Mouse (Mus musculus): ENCODE measurements at regions not wholly inside any gene's neighbourhood (a gene's known extent, or its start where the extent isn't known, plus 50 kb on each side); places are given as distances from the start of the nearest gene placed in this dataset.

DNA sequence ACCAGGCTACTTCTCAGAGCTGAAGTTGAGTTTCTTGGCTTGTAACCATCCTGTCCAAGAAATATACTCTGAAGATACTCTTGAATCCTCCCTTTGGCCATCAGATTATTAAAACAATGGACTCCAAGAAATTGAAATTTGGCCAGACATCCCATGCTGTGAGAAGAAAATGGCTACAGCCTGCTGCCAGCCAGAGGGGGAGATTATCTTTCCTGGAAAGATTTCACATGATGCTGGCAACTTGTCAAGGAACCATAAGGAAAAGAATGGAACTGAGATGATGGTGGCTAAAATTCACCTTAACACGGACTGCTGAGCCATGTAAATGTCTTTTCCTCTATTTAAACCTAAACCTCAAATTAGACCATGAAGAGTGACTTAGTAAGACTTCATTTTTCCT lies 698.7 kb upstream of the Castor2 start:
- Histone ChIP-seq H3K36me3 (ENCODE audit: control insufficient read depth, insufficient read depth, low read length) (no peaks in the 10 kb centered on the region), H3K27me3 (ENCODE audit: control insufficient read depth, insufficient read depth, low read length) (no peaks in the 10 kb centered on the region; the same call in 1 of the 2 replicates), H3K9me3 (ENCODE audit: control insufficient read depth, low read length) (no peaks in the 10 kb centered on the region), H3K4me3 (ENCODE audit: control insufficient read depth in 1 of 2, insufficient read depth in 1 of 2, low read depth in 1 of 2, low read length in 2 of 2) (no peak overlapping the region), H3K4me1 (ENCODE audit: control insufficient read depth in 2 of 2, insufficient read depth in 2 of 2, low read length in 2 of 2) (no peaks in the 10 kb centered on the region), H3K27ac (replicated peaks in 1 of 2; ENCODE audit: control insufficient read depth in 1 of 2, insufficient read depth in 1 of 2, low read depth in 2 of 2, low read length in 2 of 2) (no peak overlapping the region), H3K4me2 (ENCODE audit: low read length) (no peak overlapping the region), H3K9ac (ENCODE audit: low read length) (no peak overlapping the region)
- no peak for ATAC-seq (ENCODE audit: insufficient number of reproducible peaks, insufficient read depth, low FRiP score, low read depth)
- 79% methylated on average over 1 of the region's 1 CpGs for WGBS

DNA sequence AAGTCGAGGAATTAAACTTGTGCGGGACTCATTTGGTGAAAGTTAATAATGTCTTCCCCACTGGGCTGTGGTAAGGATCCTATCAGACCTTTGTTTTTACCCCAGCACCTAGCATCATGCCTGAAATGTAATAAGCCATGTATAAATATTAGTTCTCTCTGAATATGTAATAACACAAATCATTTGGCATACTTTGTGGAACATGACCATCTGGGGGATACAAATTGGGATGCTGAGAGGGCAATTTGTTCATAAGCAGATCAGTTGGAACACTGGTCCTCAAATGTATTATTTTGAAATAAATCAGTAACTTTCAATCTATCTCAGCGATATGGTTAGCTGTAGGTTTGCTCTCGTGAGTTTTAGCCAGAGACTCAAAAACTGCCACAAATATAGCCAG lies 709.6 kb upstream of the Castor2 start:
- Histone ChIP-seq H3K4me1 (ENCODE audit: control insufficient read depth in 2 of 2, insufficient read depth in 2 of 2, low read length in 2 of 2) (peaks cover 9 to 16% of the 10 kb centered on the region in 2 experiments), H3K36me3 (ENCODE audit: control insufficient read depth, insufficient read depth, low read length) (no peaks in the 10 kb centered on the region), H3K4me3 (ENCODE audit: control insufficient read depth in 1 of 2, insufficient read depth in 1 of 2, low read depth in 1 of 2, low read length in 2 of 2) (no peak overlapping the region), H3K27ac (replicated peaks in 1 of 2; ENCODE audit: control insufficient read depth in 1 of 2, insufficient read depth in 1 of 2, low read depth in 2 of 2, low read length in 2 of 2) (no peak overlapping the region), H3K9ac (ENCODE audit: low read length) (no peak overlapping the region), H3K27me3 (ENCODE audit: control insufficient read depth, insufficient read depth, low read length) (peaks cover 27% of the 10 kb centered on the region), H3K4me2 (ENCODE audit: low read length) (no peak overlapping the region), H3K9me3 (ENCODE audit: control insufficient read depth, low read length) (peaks cover 11% of the 10 kb centered on the region)
- WGBS = 83% methylated on average over 4 of the region's 4 CpGs
- ATAC-seq (ENCODE audit: insufficient number of reproducible peaks, insufficient read depth, low FRiP score, low read depth) = no peak

DNA sequence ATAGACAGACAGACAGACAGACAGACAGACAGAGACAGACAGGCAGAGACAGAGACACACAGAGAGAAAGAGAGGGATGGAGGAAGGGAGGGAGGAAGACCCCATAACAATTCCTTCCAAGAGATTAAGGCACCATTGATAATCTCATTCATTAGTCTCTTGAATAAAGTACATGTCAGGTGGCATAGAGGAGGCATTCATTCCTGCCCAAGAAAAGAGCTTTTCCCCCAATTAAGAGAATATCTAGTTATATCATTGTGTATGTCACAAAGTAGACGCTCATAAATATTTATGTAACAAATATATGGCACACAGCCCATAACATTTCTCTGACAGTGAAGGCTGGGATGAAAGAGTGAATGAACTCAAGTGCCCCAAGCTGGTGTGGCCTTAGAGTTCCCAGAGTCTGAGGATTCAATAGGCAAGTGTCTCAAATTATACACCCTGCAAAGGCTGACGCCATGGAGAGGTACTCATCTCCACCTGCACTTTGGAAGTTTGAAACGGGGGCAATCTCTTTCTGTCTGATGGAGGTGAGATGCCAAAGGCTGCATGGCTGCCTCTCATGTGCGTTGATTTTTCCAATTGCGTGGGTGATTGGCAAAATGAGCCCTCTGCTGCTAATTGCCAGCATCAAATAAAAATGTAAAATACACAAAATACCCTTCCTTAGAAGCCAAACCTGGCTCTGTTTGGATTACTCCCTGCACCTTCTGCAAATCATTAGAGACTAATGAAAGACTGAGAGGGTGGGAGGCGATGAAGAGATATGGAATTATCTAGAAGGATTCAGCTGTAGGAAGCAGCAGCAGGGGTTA lies 710.3 kb upstream of the Castor2 start:
- ATAC-seq (ENCODE audit: insufficient number of reproducible peaks, insufficient read depth, low FRiP score, low read depth) = no peak
- no peaks in the 10 kb centered on the region for H3K36me3 ChIP-seq (ENCODE audit: control insufficient read depth, insufficient read depth, low read length)
- H3K4me3 ChIP-seq (ENCODE audit: control insufficient read depth in 1 of 2, insufficient read depth in 1 of 2, low read depth in 1 of 2, low read length in 2 of 2) = no peak overlapping the region
- peaks cover 27% of the 10 kb centered on the region for H3K27me3 ChIP-seq (ENCODE audit: control insufficient read depth, insufficient read depth, low read length)
- H3K4me1 ChIP-seq (ENCODE audit: control insufficient read depth in 2 of 2, insufficient read depth in 2 of 2, low read length in 2 of 2) = peaks cover 9 to 20% of the 10 kb centered on the region in 2 experiments
- peaks cover 11% of the 10 kb centered on the region for H3K9me3 ChIP-seq (ENCODE audit: control insufficient read depth, low read length)
- WGBS = 76% methylated on average over 6 of the region's 6 CpGs
- no peak overlapping the region for H3K4me2 ChIP-seq (ENCODE audit: low read length)
- no peak overlapping the region for H3K9ac ChIP-seq (ENCODE audit: low read length)
- no peak overlapping the region for H3K27ac ChIP-seq (replicated peaks in 1 of 2; ENCODE audit: control insufficient read depth in 1 of 2, insufficient read depth in 1 of 2, low read depth in 2 of 2, low read length in 2 of 2)

DNA sequence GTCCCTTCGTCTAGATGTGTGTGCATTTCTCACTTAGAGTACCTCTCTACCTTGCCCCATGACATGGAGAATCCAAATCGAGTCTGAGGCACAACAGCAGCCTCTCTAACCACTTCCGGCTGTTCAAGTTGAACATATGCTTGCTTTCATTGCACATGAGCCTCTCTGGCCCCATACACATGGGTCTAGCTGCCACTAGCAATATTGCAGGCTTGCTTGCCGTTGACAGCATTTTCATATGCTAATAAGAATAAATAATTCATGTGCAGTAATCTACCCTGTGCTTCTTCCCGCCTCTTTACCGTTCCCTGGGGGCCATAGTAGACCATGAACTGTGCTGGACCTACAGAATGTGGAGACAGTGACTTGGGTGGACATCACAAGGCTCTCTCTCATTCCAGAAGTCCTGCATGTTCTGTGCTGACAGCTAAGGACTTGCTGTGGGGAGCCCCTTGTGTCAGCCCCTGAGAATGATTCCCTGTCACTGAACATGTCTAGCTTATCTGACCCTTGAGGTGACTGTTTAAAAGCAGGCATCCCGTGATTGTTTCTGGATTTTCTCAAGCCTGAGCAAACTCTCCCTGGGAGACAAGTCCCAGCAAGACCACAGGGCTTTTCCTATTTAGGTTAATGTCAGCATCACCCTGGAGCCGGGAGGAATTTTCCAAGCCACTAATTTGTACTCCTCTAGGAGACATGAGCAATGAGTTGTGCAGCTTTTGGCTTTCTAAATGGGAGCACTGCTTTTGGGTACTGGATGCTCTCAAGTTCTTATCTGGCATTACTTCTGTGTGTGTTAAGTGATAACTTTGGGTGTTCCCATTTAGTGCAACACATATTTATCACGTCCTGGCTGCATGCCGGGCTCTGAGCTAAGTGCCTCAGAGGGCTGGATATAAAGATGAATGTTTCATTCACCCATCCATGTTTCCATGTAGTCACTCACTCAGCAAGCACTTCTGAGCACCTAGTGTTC lies 713.8 kb upstream of the Castor2 start:
- WGBS = 17% methylated on average over 10 of the region's 10 CpGs
- ATAC-seq (ENCODE audit: insufficient number of reproducible peaks, insufficient read depth, low FRiP score, low read depth) = peak; percentile 87
- Histone ChIP-seq H3K4me3 (ENCODE audit: control insufficient read depth in 1 of 2, insufficient read depth in 1 of 2, low read depth in 1 of 2, low read length in 2 of 2) (no peak overlapping the region), H3K27ac (replicated peaks in 1 of 2; ENCODE audit: control insufficient read depth in 1 of 2, insufficient read depth in 1 of 2, low read depth in 2 of 2, low read length in 2 of 2) (peak overlapping the region; percentile 46 to 61), H3K4me1 (ENCODE audit: control insufficient read depth in 2 of 2, insufficient read depth in 2 of 2, low read length in 2 of 2) (peaks cover 9 to 20% of the 10 kb centered on the region in 2 experiments), H3K36me3 (ENCODE audit: control insufficient read depth, insufficient read depth, low read length) (no peaks in the 10 kb centered on the region), H3K27me3 (ENCODE audit: control insufficient read depth, insufficient read depth, low read length) (peaks cover 48% of the 10 kb centered on the region), H3K9ac (ENCODE audit: low read length) (no peak overlapping the region), H3K4me2 (ENCODE audit: low read length) (no peak overlapping the region), H3K9me3 (ENCODE audit: control insufficient read depth, low read length) (no peaks in the 10 kb centered on the region)

DNA sequence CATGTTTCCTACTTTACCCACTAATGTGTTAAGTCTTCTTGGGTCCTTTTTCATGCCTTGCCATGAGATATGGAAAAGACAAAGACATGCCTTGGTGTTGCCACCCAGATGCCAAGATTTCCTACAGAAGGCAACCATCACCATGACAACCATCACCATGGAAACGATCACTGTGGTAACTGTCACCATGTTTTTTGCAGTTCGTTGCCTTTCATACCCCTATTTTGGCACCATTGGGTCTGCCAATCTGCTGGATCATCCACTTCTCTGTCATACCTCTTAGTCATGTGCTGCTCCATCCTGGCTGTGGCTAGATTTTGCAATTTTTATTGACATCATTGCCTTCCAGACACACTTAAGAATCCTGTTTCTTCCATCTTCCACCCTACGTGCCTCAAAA lies 733.7 kb upstream of the Castor2 start:
- H3K27ac ChIP-seq (replicated peaks in 1 of 2; ENCODE audit: control insufficient read depth in 1 of 2, insufficient read depth in 1 of 2, low read depth in 2 of 2, low read length in 2 of 2) = no peak overlapping the region
- H3K27me3 ChIP-seq (ENCODE audit: control insufficient read depth, insufficient read depth, low read length) = no peaks in the 10 kb centered on the region
- no peaks in the 10 kb centered on the region for H3K4me1 ChIP-seq (ENCODE audit: control insufficient read depth in 2 of 2, insufficient read depth in 2 of 2, low read length in 2 of 2)
- H3K9me3 ChIP-seq (ENCODE audit: control insufficient read depth, low read length) = no peaks in the 10 kb centered on the region
- H3K4me3 ChIP-seq (ENCODE audit: control insufficient read depth in 1 of 2, insufficient read depth in 1 of 2, low read depth in 1 of 2, low read length in 2 of 2) = no peak overlapping the region
- no peaks in the 10 kb centered on the region for H3K36me3 ChIP-seq (ENCODE audit: control insufficient read depth, insufficient read depth, low read length)
- no peak for ATAC-seq (ENCODE audit: insufficient number of reproducible peaks, insufficient read depth, low FRiP score, low read depth)
- H3K9ac ChIP-seq (ENCODE audit: low read length) = no peak overlapping the region
- H3K4me2 ChIP-seq (ENCODE audit: low read length) = no peak overlapping the region
- 80% methylated on average over 3 of the region's 3 CpGs for WGBS

DNA sequence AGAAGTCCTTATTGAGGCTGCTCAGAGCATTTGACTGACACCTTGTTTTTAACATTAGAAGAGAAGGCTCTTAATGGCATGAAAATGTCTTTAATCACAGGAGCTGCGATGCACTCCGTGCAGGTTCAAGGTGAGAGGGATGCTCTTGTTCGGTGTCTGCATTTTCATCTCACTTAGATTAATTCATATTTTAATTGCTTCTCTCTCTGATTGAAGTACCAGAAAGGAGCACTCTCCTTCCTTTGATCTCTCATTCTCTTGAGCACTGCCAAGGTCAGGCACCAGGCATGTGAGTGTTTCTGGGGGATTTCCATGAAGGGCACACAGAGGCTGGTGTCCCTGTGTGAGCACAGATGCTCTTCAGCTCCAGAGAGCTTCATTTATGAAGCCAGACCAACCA lies 752.0 kb upstream of the Castor2 start:
- Histone ChIP-seq H3K27me3 (ENCODE audit: control insufficient read depth, insufficient read depth, low read length) (no peaks in the 10 kb centered on the region), H3K27ac (replicated peaks in 1 of 2; ENCODE audit: control insufficient read depth in 1 of 2, insufficient read depth in 1 of 2, low read depth in 2 of 2, low read length in 2 of 2) (no peak overlapping the region), H3K4me1 (ENCODE audit: control insufficient read depth in 2 of 2, insufficient read depth in 2 of 2, low read length in 2 of 2) (no peaks in the 10 kb centered on the region), H3K36me3 (ENCODE audit: control insufficient read depth, insufficient read depth, low read length) (no peaks in the 10 kb centered on the region), H3K4me3 (ENCODE audit: control insufficient read depth in 1 of 2, insufficient read depth in 1 of 2, low read depth in 1 of 2, low read length in 2 of 2) (no peak overlapping the region), H3K4me2 (ENCODE audit: low read length) (no peak overlapping the region), H3K9me3 (ENCODE audit: control insufficient read depth, low read length) (no peaks in the 10 kb centered on the region), H3K9ac (ENCODE audit: low read length) (no peak overlapping the region)
- ATAC-seq (ENCODE audit: insufficient number of reproducible peaks, insufficient read depth, low FRiP score, low read depth) = no peak
- 82% methylated on average over 3 of the region's 3 CpGs for WGBS

DNA sequence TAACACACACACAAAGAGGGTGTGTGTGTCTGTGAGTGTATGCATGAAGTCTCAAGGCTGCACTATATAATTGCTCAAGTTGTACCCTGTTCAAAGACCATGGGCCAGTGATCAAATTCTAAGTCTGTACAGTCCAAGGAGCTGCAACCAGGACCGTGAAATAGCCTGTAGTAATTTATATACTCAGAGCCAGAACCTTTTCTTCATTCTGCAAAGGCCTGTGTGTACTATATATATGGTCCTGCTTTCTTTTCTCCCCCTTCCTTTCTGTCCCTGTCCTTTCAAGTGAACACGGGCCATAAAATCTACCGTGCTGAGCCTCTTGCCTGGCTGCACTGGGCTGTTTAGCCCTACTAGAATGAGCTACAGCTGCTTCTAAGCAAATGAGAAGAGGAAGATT lies 757.5 kb upstream of the Castor2 start:
- H3K4me3 ChIP-seq (ENCODE audit: control insufficient read depth in 1 of 2, insufficient read depth in 1 of 2, low read depth in 1 of 2, low read length in 2 of 2) = no peak overlapping the region
- no peak overlapping the region for H3K9ac ChIP-seq (ENCODE audit: low read length)
- no peaks in the 10 kb centered on the region for H3K27me3 ChIP-seq (ENCODE audit: control insufficient read depth, insufficient read depth, low read length)
- no peak overlapping the region for H3K4me2 ChIP-seq (ENCODE audit: low read length)
- H3K27ac ChIP-seq (replicated peaks in 1 of 2; ENCODE audit: control insufficient read depth in 1 of 2, insufficient read depth in 1 of 2, low read depth in 2 of 2, low read length in 2 of 2) = no peak overlapping the region
- H3K4me1 ChIP-seq (ENCODE audit: control insufficient read depth in 2 of 2, insufficient read depth in 2 of 2, low read length in 2 of 2) = no peaks in the 10 kb centered on the region
- no peaks in the 10 kb centered on the region for H3K9me3 ChIP-seq (ENCODE audit: control insufficient read depth, low read length)
- ATAC-seq (ENCODE audit: insufficient number of reproducible peaks, insufficient read depth, low FRiP score, low read depth) = no peak
- WGBS = 88% methylated on average over 3 of the region's 3 CpGs
- no peaks in the 10 kb centered on the region for H3K36me3 ChIP-seq (ENCODE audit: control insufficient read depth, insufficient read depth, low read length)
